Mouse (Mus musculus) stomach, postnatal 0 days (tissue): ENCODE measurements around the gene Ccdc84. TPM values are rescaled to one million over a fixed set of nuclear protein-coding genes. Genes with fewer than 3 reads are reported as not detected.
"Not testable (repeated sequence)": the region's sequence is repeated elsewhere in the genome, so short reads cannot be mapped to it uniquely, and the experiment has no call there.

Source experiments
- ATAC-seq: fragments of 200-750 bp; cut with Nextera tagmentation; 2 replicates; pipeline ENCODE4 v1.8.0; 2017; ENCODE audit not compliant: low FRiP score, low TSS enrichment
- DNase-seq: peaks from one replicate; pipeline ENCODE4 v3.0.0-alpha.2; 2016; ENCODE audit warnings: low spot score
- H3K27ac ChIP-seq: fragments of 300-500 bp; sonication (generic); replicated peaks from 2 replicates; pipeline ENCODE4 v1.5.1; 2014; ENCODE audit warnings: mild to moderate bottlenecking, control low read depth
- H3K27me3 ChIP-seq: fragments of 300-500 bp; sonication (generic); 2 replicates; pipeline ENCODE4 v1.6.1; 2014; ENCODE audit warnings: low read length; ENCODE audit not compliant: control insufficient read depth, insufficient read depth
- H3K36me3 ChIP-seq: fragments of 300-500 bp; sonication (generic); 2 replicates; pipeline ENCODE4 v1.6.1; 2014; ENCODE audit warnings: low read length, mixed read lengths; ENCODE audit not compliant: control insufficient read depth, insufficient read depth
- H3K4me1 ChIP-seq: fragments of 300-500 bp; sonication (generic); replicated peaks from 2 replicates; pipeline ENCODE4 v1.6.1; 2014; ENCODE audit warnings: antibody characterized with exemption; ENCODE audit not compliant: control insufficient read depth, insufficient read depth
- H3K4me2 ChIP-seq: fragments of 300-500 bp; sonication (generic); replicated peaks from 2 replicates; pipeline ENCODE4 v1.6.1; 2014; ENCODE audit warnings: low read depth, mild to moderate bottlenecking, control low read depth, moderate library complexity
- H3K4me3 ChIP-seq: fragments of 300-500 bp; sonication (generic); 2 replicates; pipeline ENCODE4 v1.5.1; 2014; ENCODE audit warnings: low read depth, low read length, control low read depth
- H3K9ac ChIP-seq: fragments of 300-500 bp; sonication (generic); 2 replicates; pipeline ENCODE4 v1.6.1; 2014; ENCODE audit warnings: mild to moderate bottlenecking, low read length, control low read depth, mixed read lengths
- H3K9me3 ChIP-seq: fragments of 300-500 bp; sonication (generic); 2 replicates; pipeline ENCODE4 v1.6.1; 2016; ENCODE audit warnings: low read length; ENCODE audit not compliant: control insufficient read depth
- CTCF ChIP-seq: IDR thresholded peaks from 2 replicates; pipeline ENCODE4 v1.5.1; 2016; ENCODE audit warnings: antibody characterized with exemption, low read depth, mild to moderate bottlenecking, moderate library complexity
- EP300 ChIP-seq: optimal IDR thresholded peaks from 2 replicates; pipeline ENCODE3; 2016; ENCODE audit warnings: antibody characterized with exemption
- WGBS: fragments of 180-500 bp; shearing (Covaris S2); extraction: QIAGEN DNeasy Blood & Tissue Kit; methylation state at CpG from one replicate; pipeline ENCODE4 v1.1.7; 2014; 5-methylcytosine and 5-hydroxymethylcytosine counted together
- polyA plus RNA-seq: library from polyadenylated mRNA; unstranded; fragments of >200 nt; fragmentation: Nextera tagmentation; extraction: Ambion mirVana; gene quantifications from 2 replicates; pipeline ENCODE4 v1.2.1, GENCODE M21; 2015

Ccdc84 gene
- polyA plus RNA-seq, 1 experiment from 2014 or later: 16.4 TPM

GRCm38 (mm10) chr9:44420280-44420898 is 2.0 kb upstream of the Ccdc84 start:
- 70% methylated on average over 5 of the region's 5 CpGs for WGBS
- DNase-seq (no peak), ATAC-seq (no peak)
- H3K4me3 ChIP-seq: no peak overlapping the region
- no peaks in the 10 kb centered on the region for H3K36me3 ChIP-seq
- H3K27ac ChIP-seq: no peak overlapping the region
- no peak overlapping the region for H3K4me2 ChIP-seq
- no peak for TF ChIP-seq EP300
- no peak for TF ChIP-seq CTCF
- H3K9me3 ChIP-seq: no peaks in the 10 kb centered on the region
- peaks cover 4% of the 10 kb centered on the region; the same call in 1 of the 2 replicates for H3K4me1 ChIP-seq
- no peak overlapping the region for H3K9ac ChIP-seq
- H3K27me3 ChIP-seq: no peaks in the 10 kb centered on the region

- not testable (repeated sequence) for H3K4me2 ChIP-seq, H3K4me1 ChIP-seq, DNase-seq, H3K36me3 ChIP-seq, H3K27me3 ChIP-seq, ATAC-seq, H3K4me3 ChIP-seq, H3K9ac ChIP-seq, H3K27ac ChIP-seq, H3K9me3 ChIP-seq
- WGBS: 90% methylated on average over 9 of the region's 9 CpGs
Observed at GRCm38 (mm10) chr9:44419730-44420129, 1.4 kb upstream of the Ccdc84 start.

- H3K9me3 ChIP-seq: no peaks in the 10 kb centered on the region
- H3K4me1 ChIP-seq: peaks cover 4% of the 10 kb centered on the region; the same call in 1 of the 2 replicates
- peaks cover 3% of the 10 kb centered on the region; the same call in 1 of the 2 replicates for H3K36me3 ChIP-seq
- peak overlapping the region; percentile 85 for H3K9ac ChIP-seq
- H3K27me3 ChIP-seq: no peaks in the 10 kb centered on the region
- DNase-seq (peak; percentile 95), ATAC-seq (peak; percentile 95)
- peak overlapping the region; percentile 70 for H3K27ac ChIP-seq
- H3K4me2 ChIP-seq: peak overlapping the region; percentile 96
- H3K4me3 ChIP-seq: peak overlapping the region; percentile 81
- TF ChIP-seq CTCF: peak; percentile 85
- TF ChIP-seq EP300: no peak
- WGBS: under 1% methylated on average over 38 of the region's 38 CpGs
Observed at GRCm38 (mm10) chr9:44417892-44418363, 441 bp downstream of the Ccdc84 start.

- Histone ChIP-seq H3K27me3 (no peaks in the 10 kb centered on the region), H3K9ac (peak overlapping the region; percentile 85), H3K4me3 (peak overlapping the region; percentile 81), H3K27ac (peak overlapping the region; percentile 70), H3K9me3 (no peaks in the 10 kb centered on the region), H3K4me1 (peaks cover 4% of the 10 kb centered on the region; the same call in 1 of the 2 replicates), H3K36me3 (peaks cover 3% of the 10 kb centered on the region; the same call in 1 of the 2 replicates), H3K4me2 (peak overlapping the region; percentile 96)
- no peak for TF ChIP-seq EP300
- TF ChIP-seq CTCF: no peak
- no peak for DNase-seq
- WGBS: 7% methylated on average over 26 of the region's 26 CpGs
- peak; percentile 75 for ATAC-seq
Observed at GRCm38 (mm10) chr9:44417156-44417891, 1.0 kb downstream of the Ccdc84 start.

- no peak for TF ChIP-seq EP300
- no peak for TF ChIP-seq CTCF
- H3K27me3 ChIP-seq: no peaks in the 10 kb centered on the region
Observed at GRCm38 (mm10) chr9:44412781-44413180, 5.6 kb downstream of the Ccdc84 start.

GRCm38 (mm10) chr9:44412306-44412705 is 6.1 kb downstream of the Ccdc84 start:
- DNase-seq: no peak
- peaks cover 15% of the 10 kb centered on the region; the same call in 1 of the 2 replicates for H3K36me3 ChIP-seq
- 77% methylated on average over 4 of the region's 4 CpGs for WGBS

More at GRCm38 (mm10) chr9:44412781-44413180, 5.6 kb downstream of the Ccdc84 start:
- Histone ChIP-seq H3K36me3 (peaks cover 15% of the 10 kb centered on the region; the same call in 1 of the 2 replicates), H3K9me3 (no peaks in the 10 kb centered on the region), H3K27ac (no peak overlapping the region), H3K4me1 (peaks cover 4% of the 10 kb centered on the region; the same call in 1 of the 2 replicates), H3K9ac (no peak overlapping the region), H3K4me3 (no peak overlapping the region), H3K4me2 (no peak overlapping the region)
- no peak for DNase-seq
- 80% methylated on average over 2 of the region's 2 CpGs for WGBS
- no peak for ATAC-seq

More at GRCm38 (mm10) chr9:44412306-44412705, 6.1 kb downstream of the Ccdc84 start:
- TF ChIP-seq EP300 (no peak), CTCF (no peak)
- H3K4me3 ChIP-seq: no peak overlapping the region
- H3K4me2 ChIP-seq: no peak overlapping the region
- peaks cover 4% of the 10 kb centered on the region; the same call in 1 of the 2 replicates for H3K4me1 ChIP-seq
- ATAC-seq: no peak
- H3K27ac ChIP-seq: no peak overlapping the region
- no peak overlapping the region for H3K9ac ChIP-seq
- no peaks in the 10 kb centered on the region for H3K9me3 ChIP-seq
- H3K27me3 ChIP-seq: no peaks in the 10 kb centered on the region
